Mouse (Mus musculus) neural tube, embryonic 11.5 days (tissue): Measurements from ENCODE around the gene Zfp853. TPM values are rescaled to one million over a fixed set of nuclear protein-coding genes. Genes with fewer than 3 reads are reported as not detected.

Experiments used
- ATAC-seq: fragments of 200-750 bp; cut with Nextera tagmentation; 2 replicates; pipeline ENCODE4 v1.8.0; 2017; ENCODE audit warnings: moderate number of reproducible peaks, mild to moderate bottlenecking, moderate TSS enrichment, moderate library complexity; ENCODE audit not compliant: insufficient read depth, low FRiP score, low TSS enrichment
- DNase-seq: peaks from one replicate; pipeline ENCODE4 v3.0.0-alpha.2; 2015; ENCODE audit warnings: low spot score
- H3K27ac ChIP-seq: fragments of 300-500 bp; sonication (generic); 2 replicates; pipeline ENCODE4 v1.5.1; 2014; ENCODE audit warnings: low read depth, mild to moderate bottlenecking, low read length
- H3K27me3 ChIP-seq: fragments of 300-500 bp; sonication (generic); 2 replicates; pipeline ENCODE4 v1.6.1; 2014; ENCODE audit warnings: mild to moderate bottlenecking, low read length, mixed read lengths; ENCODE audit not compliant: control insufficient read depth, insufficient read depth
- H3K36me3 ChIP-seq: fragments of 300-500 bp; sonication (generic); 2 replicates; pipeline ENCODE4 v1.6.1; 2014; ENCODE audit warnings: mild to moderate bottlenecking, low read length, moderate library complexity, mixed read lengths; ENCODE audit not compliant: control insufficient read depth, insufficient read depth
- H3K4me1 ChIP-seq: fragments of 300-500 bp; sonication (generic); 2 replicates; pipeline ENCODE4 v1.6.1; 2014; ENCODE audit warnings: low read length, mixed read lengths; ENCODE audit not compliant: control insufficient read depth, insufficient read depth
- H3K4me2 ChIP-seq: fragments of 300-500 bp; sonication (generic); 2 replicates; pipeline ENCODE4 v1.6.1; 2014; ENCODE audit warnings: low read depth, mild to moderate bottlenecking, moderate library complexity
- H3K4me3 ChIP-seq: fragments of 300-500 bp; sonication (generic); 2 replicates; pipeline ENCODE4 v1.5.1; 2014; ENCODE audit warnings: low read depth, low read length
- H3K9ac ChIP-seq: fragments of 300-500 bp; sonication (generic); 2 replicates; pipeline ENCODE4 v1.6.1; 2014; ENCODE audit warnings: mild to moderate bottlenecking, low read length
- H3K9me3 ChIP-seq: fragments of 300-500 bp; sonication (generic); 2 replicates; pipeline ENCODE4 v1.6.1; 2016; ENCODE audit warnings: low read length; ENCODE audit not compliant: control insufficient read depth
- WGBS: fragments of 180-500 bp; shearing (Covaris S2); extraction: QIAGEN DNeasy Blood & Tissue Kit; methylation state at CpG from one replicate; pipeline ENCODE4 v1.1.7; 2014; 5-methylcytosine and 5-hydroxymethylcytosine counted together
- polyA plus RNA-seq: library from polyadenylated mRNA; unstranded; fragments of >200 nt; fragmentation: Nextera tagmentation; extraction: Ambion mirVana; gene quantifications from 2 replicates; pipeline ENCODE4 v1.2.1, GENCODE M21; 2014

Gene Zfp853
- polyA plus RNA-seq, 1 experiment from 2014 or later = not detected

DNA sequence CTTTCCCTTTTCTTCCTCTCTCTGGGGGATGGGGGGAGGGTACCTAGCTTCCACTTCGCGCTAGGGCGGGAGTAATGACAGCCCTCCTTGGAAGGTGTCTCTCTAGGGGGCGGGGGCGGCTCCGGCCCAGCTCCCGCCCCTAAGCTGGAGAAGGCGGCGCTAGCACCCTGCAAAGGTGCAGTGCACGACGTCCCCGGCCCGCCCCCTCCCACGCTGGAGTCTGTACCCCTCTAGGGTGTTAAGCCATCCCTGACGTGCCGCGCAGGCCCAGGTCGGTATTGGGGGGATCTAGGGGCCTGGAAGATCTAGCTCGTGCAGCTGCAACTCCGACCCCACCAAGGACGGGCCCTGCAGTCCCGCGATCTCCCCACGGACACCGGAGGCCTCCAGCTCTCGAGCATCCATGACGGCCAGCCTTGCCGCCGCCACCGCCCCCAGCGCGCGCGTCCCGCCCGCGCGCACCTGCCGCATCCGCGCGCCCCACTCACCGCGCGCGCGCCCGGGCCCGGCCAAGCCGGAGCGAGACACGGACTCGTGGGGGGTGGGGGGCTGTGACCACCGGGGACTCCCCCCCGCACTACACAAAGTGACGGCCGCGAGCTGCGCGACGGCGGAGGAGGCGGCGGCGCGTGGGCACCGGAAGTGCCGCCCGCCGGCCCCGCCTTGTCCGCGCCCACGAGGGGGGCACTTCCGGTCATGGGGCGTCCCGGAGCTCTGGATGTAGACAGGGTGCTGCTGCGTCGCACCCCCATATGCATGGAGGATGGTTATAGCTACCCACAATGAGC is 23.9 kb downstream of the Zfp853 start, which contains the start of gene Zfp316:
Gene Zfp316, minus strand, starts transcription at position 660 of the 788 bp plus-strand sequence.
- Histone ChIP-seq H3K4me1 (peaks cover 17% of the 10 kb centered on the region), H3K27ac (peak within 1 kb of the TSS; percentile 53), H3K9ac (peak within 1 kb of the TSS; percentile 91), H3K9me3 (no peaks in the 10 kb centered on the region), H3K36me3 (no peaks in the 10 kb centered on the region), H3K27me3 (no peaks in the 10 kb centered on the region), H3K4me3 (peak within 1 kb of the TSS; percentile 97), H3K4me2 (peak within 1 kb of the TSS; percentile 92)
- DNase-seq (peak; percentile 86), ATAC-seq (peak; percentile 75)
- WGBS = under 1% methylated on average over 69 of the region's 79 CpGs

- peaks cover 17% of the 10 kb centered on the region for H3K4me1 ChIP-seq
- peak overlapping the region; percentile 97 for H3K4me3 ChIP-seq
- H3K36me3 ChIP-seq = peaks cover 2% of the 10 kb centered on the region; the same call in 1 of the 2 replicates
- ATAC-seq (0 out of 2 replicates have a peak, but pooled peaks have one; percentile 9), DNase-seq (no peak)
- no peaks in the 10 kb centered on the region for H3K9me3 ChIP-seq
- no peak overlapping the region for H3K27ac ChIP-seq
- peak overlapping the region; percentile 92 for H3K4me2 ChIP-seq
- 31% methylated on average over 8 of the region's 8 CpGs for WGBS
- peak overlapping the region; percentile 91 for H3K9ac ChIP-seq
- H3K27me3 ChIP-seq = no peaks in the 10 kb centered on the region
These were observed 24.4 kb downstream of the Zfp853 start for GRCm38 (mm10) chr5:143268985-143269362.

GRCm38 (mm10) chr5:143266794-143267193 is 26.6 kb downstream of the Zfp853 start:
- peaks cover 17% of the 10 kb centered on the region for H3K4me1 ChIP-seq
- H3K4me2 ChIP-seq = no peak overlapping the region
- no peak for DNase-seq
- no peak for ATAC-seq
- no peak overlapping the region for H3K9ac ChIP-seq
- no peaks in the 10 kb centered on the region for H3K9me3 ChIP-seq
- H3K27ac ChIP-seq = no peak overlapping the region
- no peaks in the 10 kb centered on the region for H3K27me3 ChIP-seq
- WGBS = 83% methylated on average over 6 of the region's 6 CpGs
- no peak overlapping the region for H3K4me3 ChIP-seq
- H3K36me3 ChIP-seq = peaks cover 8% of the 10 kb centered on the region

DNA sequence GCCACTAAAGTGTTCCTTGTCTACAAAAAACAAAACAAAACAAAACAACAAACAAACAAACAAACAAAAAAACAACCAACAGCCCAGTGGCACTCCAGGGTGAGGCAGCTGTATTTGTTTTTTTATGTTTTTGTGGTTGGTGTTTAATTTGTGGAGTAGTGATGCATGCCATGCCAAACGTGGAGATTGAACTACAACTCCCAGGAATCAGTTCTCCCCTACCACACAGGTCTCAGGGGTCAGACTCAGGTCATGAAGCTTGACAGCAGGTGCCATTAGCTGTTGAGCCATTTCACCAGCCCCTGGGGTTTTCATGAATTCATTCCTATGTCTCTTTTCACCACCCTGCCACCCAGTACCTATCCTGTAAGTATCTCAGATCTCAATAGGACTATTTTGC is 28.0 kb downstream of the Zfp853 start:
- H3K4me2 ChIP-seq = no peak overlapping the region
- peaks cover 13% of the 10 kb centered on the region for H3K4me1 ChIP-seq
- H3K9me3 ChIP-seq = no peaks in the 10 kb centered on the region
- no peak overlapping the region for H3K27ac ChIP-seq
- no peak for ATAC-seq
- 50% methylated on average over 1 of the region's 1 CpGs for WGBS
- no peak overlapping the region for H3K9ac ChIP-seq
- no peak overlapping the region for H3K4me3 ChIP-seq
- DNase-seq = no peak
- H3K36me3 ChIP-seq = peaks cover 8% of the 10 kb centered on the region
- H3K27me3 ChIP-seq = no peaks in the 10 kb centered on the region

GRCm38 (mm10) chr5:143264689-143265088 is 28.7 kb downstream of the Zfp853 start:
- Histone ChIP-seq H3K27ac (no peak overlapping the region), H3K4me3 (no peak overlapping the region), H3K4me1 (peaks cover 10% of the 10 kb centered on the region), H3K4me2 (no peak overlapping the region), H3K27me3 (no peaks in the 10 kb centered on the region), H3K9ac (no peak overlapping the region), H3K36me3 (peaks cover 11% of the 10 kb centered on the region), H3K9me3 (no peaks in the 10 kb centered on the region)
- WGBS = 95% methylated on average over 10 of the region's 10 CpGs
- ATAC-seq (no peak), DNase-seq (no peak)

DNA sequence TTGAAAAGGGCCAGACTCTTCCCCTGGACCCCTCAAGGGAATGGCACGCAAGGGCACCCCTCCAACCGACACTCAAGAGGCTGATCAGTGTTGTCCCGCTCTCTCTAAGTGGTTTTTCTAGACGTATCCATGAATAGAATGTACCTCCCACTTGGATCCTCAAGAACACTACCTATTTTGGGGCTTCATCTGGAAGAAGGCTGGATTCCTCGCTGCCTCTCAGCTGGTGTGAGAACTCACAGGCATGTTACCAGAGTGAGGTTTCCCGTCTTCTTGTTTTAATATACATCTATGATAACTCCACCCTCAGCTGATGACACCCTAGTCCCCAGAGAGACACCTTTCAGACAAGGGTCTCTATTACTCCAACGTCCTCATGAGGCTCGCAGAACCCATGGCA is 31.8 kb downstream of the Zfp853 start:
- H3K9ac ChIP-seq = no peak overlapping the region
- WGBS = 91% methylated on average over 8 of the region's 8 CpGs
- DNase-seq (no peak), ATAC-seq (no peak)
- no peak overlapping the region for H3K4me2 ChIP-seq
- H3K4me3 ChIP-seq = no peak overlapping the region
- 0 out of 2 replicates have a peak, but pooled peaks cover 3% of the 10 kb centered on the region for H3K4me1 ChIP-seq
- peaks cover 9% of the 10 kb centered on the region for H3K27me3 ChIP-seq
- no peak overlapping the region for H3K27ac ChIP-seq
- H3K9me3 ChIP-seq = no peaks in the 10 kb centered on the region
- H3K36me3 ChIP-seq = peaks cover 11% of the 10 kb centered on the region

DNA sequence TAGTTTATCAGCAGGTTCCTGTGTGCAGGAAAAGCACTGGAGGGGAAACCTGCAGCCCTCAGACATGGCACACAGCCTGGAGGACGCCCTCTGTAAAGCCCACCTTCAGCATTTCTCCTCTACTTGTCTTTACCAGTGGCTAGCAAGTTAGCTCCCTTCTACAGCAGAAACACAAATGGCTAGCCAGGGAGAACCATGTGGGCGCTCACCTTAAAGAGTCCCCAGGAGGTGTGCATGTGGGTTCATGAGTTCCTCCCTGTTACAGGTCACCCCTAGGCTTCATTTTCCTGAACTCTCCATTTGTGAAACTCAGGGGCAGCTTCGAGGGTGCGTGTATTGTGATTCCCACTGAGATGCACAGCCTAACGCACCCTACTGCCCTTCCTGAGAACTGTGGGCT is 37.6 kb downstream of the Zfp853 start:
- Histone ChIP-seq H3K9me3 (no peaks in the 10 kb centered on the region), H3K27me3 (peaks cover 62% of the 10 kb centered on the region), H3K36me3 (peaks cover 7% of the 10 kb centered on the region), H3K27ac (no peak overlapping the region), H3K4me1 (peaks cover 11% of the 10 kb centered on the region; the same call in 1 of the 2 replicates), H3K9ac (no peak overlapping the region), H3K4me3 (no peak overlapping the region), H3K4me2 (no peak overlapping the region)
- WGBS = 80% methylated on average over 5 of the region's 5 CpGs
- DNase-seq (no peak), ATAC-seq (no peak)

DNA sequence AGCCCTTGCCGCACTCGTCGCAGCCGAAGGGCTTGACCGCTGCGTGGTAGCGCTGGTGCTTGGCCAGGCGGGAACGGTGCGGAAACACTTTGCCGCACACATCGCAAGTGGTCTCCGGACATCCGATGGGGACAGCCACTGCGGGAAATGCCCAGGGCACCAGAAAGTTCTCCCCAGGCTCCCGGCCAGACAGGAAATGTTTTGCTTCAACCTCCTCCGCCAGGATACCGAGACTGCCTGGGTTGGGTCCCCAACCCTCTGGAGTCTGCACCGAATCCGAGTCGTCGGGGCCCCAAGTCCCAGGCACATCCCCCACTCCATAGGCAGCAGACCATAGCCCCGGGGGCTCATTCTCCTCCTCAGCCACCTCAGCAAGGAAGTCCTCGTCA is 38.3 kb downstream of the Zfp853 start:
- Histone ChIP-seq H3K27ac (no peak overlapping the region), H3K4me3 (no peak overlapping the region), H3K36me3 (peaks cover 7% of the 10 kb centered on the region), H3K4me2 (no peak overlapping the region), H3K9ac (no peak overlapping the region), H3K9me3 (no peaks in the 10 kb centered on the region), H3K4me1 (peaks cover 11% of the 10 kb centered on the region; the same call in 1 of the 2 replicates), H3K27me3 (peaks cover 62% of the 10 kb centered on the region)
- WGBS = 8% methylated on average over 24 of the region's 24 CpGs
- DNase-seq (no peak), ATAC-seq (no peak)
